Mouse (Mus musculus) liver, adult 2 months (tissue): ENCODE data around the gene Fxn.

Experiments used
- CTCF ChIP-seq: fragments of 200-500 bp; IDR thresholded peaks from 2 replicates; pipeline ENCODE4 v1.5.1; 2011; ENCODE audit warnings: low read depth, low read length, control low read depth
- POLR2A ChIP-seq: fragments of 200-500 bp; IDR thresholded peaks from 2 replicates; pipeline ENCODE4 v1.6.1; 2011; ENCODE audit warnings: low read length, control low read depth; ENCODE audit not compliant: insufficient read depth; ENCODE audit errors: extremely low read depth

DNA sequence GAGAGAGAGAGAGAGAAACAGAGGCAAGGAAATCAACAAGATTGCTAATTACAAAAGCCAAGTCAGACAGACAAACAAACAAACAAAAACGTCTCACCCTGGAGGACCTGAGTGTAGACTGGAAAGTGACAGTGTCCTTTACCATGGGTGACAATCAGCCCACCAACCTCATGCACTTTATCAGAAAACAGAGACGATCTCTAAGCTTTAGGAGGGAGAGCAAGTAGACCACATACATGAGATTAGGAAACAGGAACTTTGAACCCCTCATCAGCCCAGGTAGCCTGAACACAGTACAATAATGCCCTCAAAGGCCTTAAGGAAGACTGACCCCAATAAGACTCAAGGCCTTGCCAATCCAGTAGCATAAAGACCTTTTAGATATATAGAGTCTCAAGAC lies 47.5 kb upstream of the Fxn start:
- TF ChIP-seq POLR2A (no peak), CTCF (no peak)
